ENCODE assay signal across 15 mouse cellular contexts in genomic region chr10:75231876-75232275, GRCm38 (mm10).
"Had no signal": no experiment of that assay in that cellular context is flagged by ENCODE, and none has a peak within 500 bp of the region (broad histone marks: within the 10 kb centered on the region; RNA-seq: fewer than 3 reads in every experiment).

No protein-coding gene starts in this region.

- H3K9ac ChIP-seq: lung, embryonic 15.5 days; midbrain, embryonic 13.5 days; midbrain, embryonic 15.5 days; neural tube, embryonic 12.5 days had no signal

- H3K27me3 ChIP-seq: lung, embryonic 15.5 days; megakaryocyte, embryonic 14.5 days; midbrain, embryonic 13.5 days; midbrain, embryonic 15.5 days; neural tube, embryonic 12.5 days had no signal

- H3K4me2 ChIP-seq: lung, embryonic 15.5 days; midbrain, embryonic 11.5 days; midbrain, embryonic 13.5 days; midbrain, embryonic 15.5 days; neural tube, embryonic 12.5 days had no signal

- H3K9me3 ChIP-seq: lung, embryonic 15.5 days; megakaryocyte, embryonic 14.5 days; midbrain, embryonic 13.5 days; midbrain, embryonic 15.5 days; neural tube, embryonic 12.5 days had no signal

- H3K4me1 ChIP-seq: midbrain, embryonic 13.5 days; midbrain, embryonic 15.5 days; neural tube, embryonic 12.5 days had no signal

- ATAC-seq: midbrain, embryonic 13.5 days; midbrain, embryonic 15.5 days had no signal

- DNase-seq: lung, adult 2 months; lung, postnatal 14 days; lung, postnatal 36 days; right cerebral cortex, postnatal 14 days; spleen, adult 18-20 months; thymus, adult 2 months; thymus, postnatal 25 days; thymus, postnatal 4 days had no signal

- H3K4me3 ChIP-seq: lung, embryonic 15.5 days; megakaryocyte, embryonic 14.5 days; midbrain, embryonic 13.5 days; midbrain, embryonic 15.5 days; neural tube, embryonic 12.5 days had no signal

- H3K27ac ChIP-seq: lung, embryonic 15.5 days; macrophage; midbrain, embryonic 13.5 days; midbrain, embryonic 15.5 days; neural tube, embryonic 12.5 days had no signal
